Mouse (Mus musculus) frontal cortex, postnatal 10 days (tissue): Measurements from ENCODE around the gene Fsd1.
A peak's percentile ranks its signal among the peaks of the same experiment; 100 is the strongest.

ENCODE experiments used
- DNase-seq, 2 experiments: peaks; one replicate each; pipeline ENCODE4 v3.0.0; 2022; ENCODE audit warnings: low spot score in 2 of 2, mixed read lengths in 1 of 2

Gene Fsd1

DNA sequence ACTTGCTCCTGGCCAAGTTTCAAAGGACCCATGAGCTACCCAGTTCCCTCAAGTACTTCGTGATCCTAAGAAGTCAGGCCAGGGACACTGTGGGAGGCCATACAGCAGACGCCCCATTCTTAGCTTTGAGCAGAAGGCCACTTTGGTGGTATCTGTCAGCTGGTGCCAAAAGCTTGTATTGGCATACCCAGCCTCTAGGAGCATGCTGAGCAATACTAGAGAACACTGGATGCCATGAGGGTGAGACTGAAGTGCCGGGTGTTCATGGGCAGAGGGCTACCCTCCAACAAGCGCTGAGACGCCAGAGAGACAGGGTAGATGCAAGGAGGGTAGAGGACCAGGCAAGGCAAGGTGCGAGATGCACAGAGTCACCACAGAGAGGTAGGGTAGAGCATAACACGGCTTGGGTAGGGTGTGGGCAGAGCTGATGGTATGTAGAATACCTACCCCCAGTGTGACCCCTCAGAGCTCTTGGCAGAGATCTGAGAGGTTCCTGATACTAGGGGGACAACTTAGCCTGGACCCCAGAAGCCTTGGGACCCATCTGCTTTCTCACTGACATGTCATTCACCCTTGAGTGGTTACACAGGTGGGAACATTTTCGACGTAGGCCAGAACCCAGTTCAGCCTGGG, 44.0 kb downstream of the Fsd1 start:
- peak in 1 of 2 experiments; percentile 7 for DNase-seq

DNA sequence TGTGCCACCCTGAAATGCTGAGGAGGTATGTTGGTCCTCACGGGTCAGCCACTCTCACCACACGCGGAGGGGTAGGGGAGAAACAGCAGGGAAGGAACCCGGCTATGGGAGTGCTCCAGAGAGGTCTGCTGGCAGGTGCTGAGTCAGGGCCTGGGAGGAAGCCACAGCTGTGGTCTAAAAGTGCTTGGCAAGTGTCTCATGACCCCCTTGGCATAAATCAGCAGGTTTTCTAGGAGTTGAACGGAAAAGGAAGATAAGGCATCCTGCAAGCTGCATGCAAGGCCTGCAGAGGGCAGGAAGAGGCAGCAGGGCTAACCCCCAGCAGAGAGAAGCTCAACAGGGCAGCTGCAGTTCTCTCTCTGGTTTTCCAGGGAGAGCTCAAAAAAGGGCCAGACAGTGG, 44.6 kb downstream of the Fsd1 start:
- DNase-seq: peak; percentile 36 to 44

DNA sequence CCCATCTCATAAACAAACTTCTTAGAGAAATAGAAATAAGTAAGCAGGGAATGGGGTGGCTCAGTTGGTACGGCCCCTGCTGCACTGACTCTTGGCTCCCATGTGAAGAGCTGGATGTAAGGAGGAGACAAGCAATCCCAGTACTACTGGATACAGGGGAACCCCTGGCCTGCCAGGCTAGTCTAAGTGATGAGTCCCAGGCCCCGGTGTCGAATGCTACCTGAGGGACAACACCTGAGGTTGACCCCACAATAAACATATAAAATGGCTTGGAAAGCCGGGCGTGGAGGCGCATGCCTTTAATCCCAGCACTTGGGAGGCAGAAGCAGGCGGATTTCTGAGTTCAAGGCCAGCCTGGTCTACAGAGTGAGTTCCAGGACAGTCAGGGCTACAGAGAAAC, 45.1 kb downstream of the Fsd1 start:
- DNase-seq: no peak

DNA sequence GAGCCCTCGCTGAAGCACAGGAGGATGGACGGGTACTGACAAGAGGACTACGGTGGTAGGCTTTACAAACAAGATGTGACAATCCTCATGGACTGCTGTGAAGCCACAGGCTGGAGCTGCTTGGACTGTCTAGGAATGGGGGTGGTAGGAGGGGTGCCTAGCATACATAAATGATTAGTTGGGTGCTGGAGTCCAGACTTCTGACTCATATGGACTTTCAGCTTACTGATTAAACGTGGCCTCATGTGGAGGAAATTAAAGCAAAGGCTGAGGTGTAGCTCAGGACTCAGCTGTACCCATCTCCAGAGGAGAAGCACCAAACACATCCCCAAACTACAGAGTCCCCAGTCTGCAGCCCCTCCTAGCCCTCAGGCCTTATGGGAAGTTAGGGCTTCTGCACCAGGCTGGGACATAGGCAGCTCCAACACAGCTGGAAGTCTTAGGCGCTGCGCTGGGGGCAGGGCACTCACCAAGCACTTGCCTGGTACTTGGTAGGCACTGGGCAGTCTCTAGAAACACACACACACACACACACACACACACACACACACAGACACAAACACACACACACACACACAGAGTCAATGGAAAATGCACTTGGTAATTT, 45.9 kb downstream of the Fsd1 start:
- no peak for DNase-seq

DNA sequence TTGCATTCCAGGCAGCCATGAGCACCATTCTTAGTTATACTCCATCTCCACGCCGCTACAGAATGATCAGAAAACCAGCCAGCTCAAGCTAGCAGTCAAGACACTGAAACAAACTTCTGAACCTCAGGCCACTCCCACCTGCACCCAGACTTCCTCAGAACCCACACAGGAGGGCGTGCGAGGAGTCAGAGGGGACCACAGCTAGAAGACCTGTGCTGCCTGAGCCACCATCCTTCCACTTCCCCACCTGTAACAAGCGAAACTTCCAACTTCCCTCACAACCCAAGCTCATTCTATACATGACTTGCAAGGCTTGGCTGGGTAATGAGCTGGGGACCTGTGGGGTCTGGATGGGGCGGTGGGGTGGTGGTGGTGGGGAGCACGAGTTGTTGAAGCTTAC, 46.5 kb downstream of the Fsd1 start:
- DNase-seq: no peak

DNA sequence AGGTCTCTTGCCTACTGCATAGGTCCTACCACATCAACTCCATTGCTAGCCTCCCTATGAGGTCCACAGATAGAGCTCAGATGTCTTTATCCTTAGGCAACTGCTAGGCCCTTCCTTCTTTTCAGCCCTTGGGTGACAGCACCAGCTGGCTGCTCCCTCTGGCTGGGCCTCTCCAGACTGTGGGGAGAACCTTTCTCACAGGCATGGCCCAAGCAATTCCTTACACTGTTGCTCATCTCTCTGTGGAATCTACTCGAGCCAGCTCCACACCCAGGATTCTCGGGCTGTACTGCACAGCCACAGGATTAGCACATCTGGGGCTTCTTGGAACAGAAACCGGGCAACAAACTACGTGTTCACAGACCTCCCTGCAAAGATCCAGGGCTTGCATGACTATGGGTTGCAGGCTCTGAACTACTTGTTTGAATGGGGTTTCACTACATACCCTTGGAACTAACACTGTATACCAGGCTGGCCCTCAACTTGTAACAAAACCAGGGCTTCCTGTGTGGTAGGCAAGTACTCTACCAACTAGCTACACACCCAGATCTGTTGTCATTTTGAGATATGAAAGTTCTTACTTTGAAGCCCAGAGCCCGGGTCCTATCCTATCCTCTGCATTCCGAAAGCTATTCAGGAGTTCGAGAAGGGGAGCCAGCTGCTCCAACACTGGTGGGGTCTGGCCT, 47.9 kb downstream of the Fsd1 start:
- DNase-seq: no peak

DNA sequence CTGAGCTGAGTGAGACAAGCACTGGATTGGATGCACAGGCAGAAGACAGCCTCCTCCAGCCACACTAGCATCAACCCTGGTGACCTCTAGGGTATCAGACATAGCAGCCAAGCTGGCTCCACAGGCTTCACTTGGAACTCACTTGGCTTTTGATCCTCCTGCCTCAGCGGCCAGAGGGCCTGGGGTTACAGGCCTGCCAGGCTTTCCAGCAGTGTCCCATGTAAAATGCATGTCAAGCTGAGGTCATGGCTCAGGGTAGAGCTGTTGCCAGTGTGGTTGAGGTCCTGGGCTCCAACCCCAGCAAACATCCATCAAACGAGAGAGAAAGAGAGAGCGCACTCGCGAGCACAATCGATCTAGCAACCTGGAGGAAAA, 48.4 kb downstream of the Fsd1 start:
- DNase-seq: no peak

DNA sequence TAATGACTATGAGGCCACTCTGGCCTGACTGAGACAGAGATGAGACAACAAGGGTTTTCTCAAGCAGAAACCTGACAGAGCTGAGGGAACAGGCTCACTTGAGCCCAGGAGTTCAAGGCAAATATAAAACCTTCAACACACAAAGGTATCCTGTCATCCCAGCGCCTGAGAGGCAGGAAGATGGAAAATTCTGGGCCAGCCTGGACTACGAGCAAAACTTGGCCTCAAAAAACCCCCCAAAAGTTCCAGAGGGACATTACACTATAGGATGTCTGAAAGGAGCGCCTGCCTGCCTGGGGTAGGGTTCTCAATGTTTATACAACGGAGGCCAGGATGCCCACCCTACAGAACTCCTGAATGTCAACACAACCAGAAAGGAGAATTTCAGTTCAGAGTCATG, 48.9 kb downstream of the Fsd1 start:
- no peak for DNase-seq

DNA sequence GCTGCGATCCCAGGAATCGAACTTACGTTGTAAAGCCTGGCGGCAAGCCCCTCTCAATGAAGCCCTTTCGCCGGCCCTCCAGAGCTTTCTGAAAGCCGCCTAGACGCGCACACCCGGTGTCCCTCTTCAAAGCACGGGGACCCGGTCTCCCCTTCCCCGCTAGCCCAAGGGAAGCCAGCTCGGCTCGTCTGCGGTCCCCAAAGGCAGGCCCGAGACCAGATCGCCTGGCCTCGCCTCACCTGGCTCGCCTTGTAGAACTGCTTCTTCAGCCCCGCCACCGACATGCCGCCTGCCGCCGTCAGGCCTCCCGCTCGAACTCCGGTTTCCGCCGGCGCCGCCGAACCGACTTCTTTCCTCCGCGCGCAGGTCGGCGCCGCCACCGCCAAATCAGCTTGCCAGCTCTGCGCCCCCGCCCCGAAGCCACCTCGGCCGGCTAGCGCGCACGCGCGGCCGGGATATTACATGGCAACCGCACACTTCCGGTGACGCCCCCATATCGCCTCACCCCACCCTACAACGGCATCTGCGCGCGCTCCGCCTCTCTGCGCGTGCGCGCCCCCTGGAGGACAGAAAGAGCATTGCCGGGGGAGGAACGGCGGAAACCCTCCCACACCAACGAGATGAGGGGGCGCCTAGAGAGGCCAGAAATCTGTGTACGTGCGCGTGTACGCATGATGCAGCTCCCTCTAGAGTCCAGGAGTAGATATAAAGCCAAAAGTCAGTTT, 50.0 kb downstream of the Fsd1 start, which contains the start of gene Sh3gl1:
Sh3gl1 (minus strand) TSS at position 460 of the 725 bp plus-strand sequence.
- DNase-seq: peak; percentile 98 to 99

DNA sequence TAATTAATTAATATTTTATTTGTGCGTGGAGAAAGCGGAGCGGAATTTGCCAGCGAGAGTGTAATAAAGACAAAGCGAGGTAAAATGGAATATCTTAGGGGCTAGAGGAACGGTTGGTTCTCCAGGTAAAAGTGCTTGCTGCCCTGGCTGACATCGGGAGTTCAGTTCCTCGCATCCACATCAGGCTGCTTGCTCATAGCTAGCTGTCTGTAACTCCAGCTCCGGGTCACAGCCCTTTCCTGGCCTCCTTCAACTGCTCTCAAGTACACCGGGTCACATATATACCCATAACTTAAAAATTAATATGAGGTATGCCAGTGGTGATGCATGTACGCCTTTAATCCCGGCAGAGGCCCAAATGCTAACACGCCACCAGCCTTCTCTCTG, 50.6 kb downstream of the Fsd1 start:
- peak in 1 of 2 experiments; percentile 38 for DNase-seq

DNA sequence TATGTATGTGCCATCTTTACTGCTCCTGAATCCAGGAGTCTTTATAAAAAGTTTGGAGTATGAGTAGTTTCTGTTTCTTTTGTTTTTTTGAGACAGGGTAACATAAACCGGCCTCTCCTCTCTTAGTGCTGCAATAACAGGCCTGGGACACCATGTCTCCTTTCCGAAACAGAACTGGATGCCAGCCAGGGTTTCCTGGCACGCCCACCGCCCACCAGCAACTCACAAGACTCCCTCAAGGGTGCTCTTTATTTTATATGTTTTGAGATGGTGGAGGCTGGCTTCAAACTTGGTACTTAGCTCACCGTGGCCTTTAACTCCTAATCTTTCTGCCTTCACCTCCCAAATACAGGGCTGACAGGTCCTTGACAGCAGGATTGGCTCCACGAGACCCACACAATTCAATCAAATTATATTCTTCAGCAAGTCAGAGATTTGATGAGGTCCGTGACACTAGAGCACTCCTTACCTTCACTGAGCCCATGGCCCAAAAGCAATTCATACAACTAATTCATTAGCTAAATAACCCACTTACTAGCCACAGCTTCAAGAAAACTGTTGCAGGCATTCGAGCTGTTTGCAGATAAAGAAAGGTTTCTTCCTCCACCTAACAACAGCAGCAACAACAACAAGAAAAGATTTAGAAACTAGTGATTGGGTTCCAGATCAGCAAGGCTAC, 52.4 kb downstream of the Fsd1 start:
- DNase-seq: no peak

DNA sequence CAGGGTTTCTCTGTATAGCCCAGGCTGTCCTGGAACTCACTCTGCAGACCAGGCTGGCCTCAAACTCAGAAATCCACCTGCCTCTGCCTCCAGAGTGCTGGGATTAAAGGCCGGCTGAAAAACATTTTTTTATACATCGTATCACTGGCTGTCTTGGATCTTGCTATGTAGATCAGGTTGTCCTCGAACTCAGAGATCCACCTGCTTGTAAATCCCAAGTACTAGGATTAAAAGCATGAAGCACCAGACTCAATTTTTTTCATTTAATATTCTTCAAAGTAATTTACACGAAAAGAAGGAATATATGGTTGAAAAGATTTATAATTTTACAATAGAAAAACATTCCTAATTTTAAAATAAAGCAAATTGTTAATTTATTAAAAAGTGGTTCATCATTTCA, 53.0 kb downstream of the Fsd1 start:
- DNase-seq: no peak

DNA sequence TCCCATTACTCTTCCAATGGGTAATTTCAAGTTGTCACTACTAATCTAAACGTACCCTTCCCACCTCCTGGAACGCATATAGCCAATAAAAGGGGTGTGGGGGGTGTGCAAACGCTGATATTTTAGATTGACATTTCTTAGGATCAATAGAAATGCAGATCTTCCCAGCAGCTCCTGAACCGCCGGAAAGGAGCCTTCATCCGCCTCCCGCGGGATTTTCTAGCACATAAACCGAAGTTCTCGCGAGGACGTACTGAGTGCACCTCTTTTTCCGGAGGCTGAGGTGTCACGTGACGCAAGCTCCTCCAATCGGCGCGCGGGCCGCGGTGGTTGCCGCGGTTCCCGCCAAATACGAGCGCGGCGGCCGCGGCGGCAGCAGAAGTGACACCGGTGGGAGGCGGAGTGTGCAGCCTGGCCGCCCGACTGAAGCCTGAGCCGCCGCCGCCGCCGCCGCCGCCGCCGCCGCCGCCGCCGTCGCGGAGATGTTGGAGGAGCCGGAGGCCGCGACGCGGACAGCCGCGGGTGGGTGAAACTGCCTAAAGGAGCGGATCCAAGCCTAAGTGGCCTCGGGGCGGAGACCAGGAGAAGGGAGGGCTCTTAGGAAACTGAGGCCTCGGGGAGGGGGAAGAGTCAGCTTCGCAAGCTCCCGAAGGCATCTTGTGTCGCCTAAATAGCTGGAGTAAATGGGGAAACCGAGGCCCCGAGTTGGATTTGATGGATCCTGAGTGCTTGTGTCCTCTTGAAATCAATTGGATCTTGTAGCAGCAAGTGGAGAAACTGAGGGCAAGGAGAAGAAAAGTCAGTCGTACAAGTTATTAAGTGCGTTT, 53.9 kb downstream of the Fsd1 start, which contains the start of gene Chaf1a:
Chaf1a (plus strand) TSS at position 410 of the 827 bp plus-strand sequence.
- peak; percentile 97 to 98 for DNase-seq

DNA sequence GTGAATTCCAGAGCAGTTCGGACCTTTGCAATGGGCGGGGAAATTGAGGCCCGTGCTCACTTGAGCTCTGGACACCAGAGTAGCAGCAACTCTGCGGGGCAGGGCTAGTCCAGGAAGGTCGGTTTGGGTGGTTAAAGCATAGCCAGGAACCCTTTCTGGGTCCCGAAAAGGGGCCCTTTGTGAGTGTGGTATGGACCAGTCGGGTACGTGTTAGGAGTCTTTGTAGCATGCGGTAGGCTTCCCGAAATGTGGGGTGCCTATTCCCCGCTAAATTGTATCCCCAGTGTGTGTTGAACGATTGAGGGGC, 54.5 kb downstream of the Fsd1 start:
- DNase-seq: no peak
